Mouse (Mus musculus) gastrocnemius, adult 8-10 months (tissue): ENCODE measurements around the gene Ms4a14. TPM values are rescaled to one million over a fixed set of nuclear protein-coding genes. Genes with fewer than 3 reads are reported as not detected.
"Not testable (repeated sequence)": the region's sequence is repeated elsewhere in the genome, so short reads cannot be mapped to it uniquely, and the experiment has no call there.

Experiments used
- DNase-seq, 2 experiments: peaks; one replicate each; pipeline ENCODE4 v3.0.0; 2022; ENCODE audit warnings: low spot score in 2 of 2
- total RNA-seq, 4 experiments: library from RNA; stranded (reverse); gene quantifications; 2 replicates each; pipeline ENCODE4 v1.2.4; 2022

Ms4a14 gene
- total RNA-seq = not detected

DNA sequence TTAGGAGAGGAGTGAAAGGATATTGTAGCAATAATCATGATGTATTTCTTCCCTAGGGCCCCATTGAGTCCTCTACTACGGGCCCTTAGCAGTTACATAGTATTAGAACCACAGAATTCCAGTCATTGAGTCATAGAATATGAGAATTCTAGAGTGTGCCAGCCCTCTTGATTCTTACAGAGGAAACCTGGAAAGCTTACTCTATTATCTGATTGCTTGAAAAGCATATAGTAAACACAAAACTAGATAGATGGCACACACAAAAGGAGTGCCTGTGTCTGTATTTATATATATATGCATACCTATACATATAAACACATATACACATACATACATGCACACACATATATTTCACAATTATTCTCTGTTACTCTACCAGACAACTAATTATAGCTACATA lies at the start of gene Ms4a14:
TSS of gene Ms4a14 (minus strand) at position 101 of the 400 bp plus-strand sequence.
- DNase-seq = no peak

GRCm38 (mm10) chr19:11362002-11362401 lies 47.7 kb upstream of the Ms4a14 start:
- DNase-seq = no peak

DNA sequence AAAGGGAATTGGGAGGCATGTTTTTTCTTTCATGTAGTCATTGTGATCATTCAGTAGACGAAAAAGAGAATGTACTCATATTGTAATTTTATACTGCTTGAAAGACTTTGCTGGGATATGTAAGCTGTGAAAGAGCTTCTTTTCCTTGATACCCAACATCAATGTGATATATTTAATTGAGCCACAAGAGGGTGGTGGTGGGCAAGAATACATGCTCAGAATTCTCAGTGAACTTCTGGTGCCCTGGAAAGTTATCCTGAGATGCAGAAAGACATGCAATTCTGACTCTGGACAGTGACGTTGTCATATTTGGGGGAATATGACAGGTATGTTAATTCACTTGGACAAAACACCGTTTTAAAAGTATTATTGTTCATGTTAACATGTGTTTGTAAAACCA lies 45.9 kb upstream of the Ms4a14 start:
- DNase-seq = no peak

DNA sequence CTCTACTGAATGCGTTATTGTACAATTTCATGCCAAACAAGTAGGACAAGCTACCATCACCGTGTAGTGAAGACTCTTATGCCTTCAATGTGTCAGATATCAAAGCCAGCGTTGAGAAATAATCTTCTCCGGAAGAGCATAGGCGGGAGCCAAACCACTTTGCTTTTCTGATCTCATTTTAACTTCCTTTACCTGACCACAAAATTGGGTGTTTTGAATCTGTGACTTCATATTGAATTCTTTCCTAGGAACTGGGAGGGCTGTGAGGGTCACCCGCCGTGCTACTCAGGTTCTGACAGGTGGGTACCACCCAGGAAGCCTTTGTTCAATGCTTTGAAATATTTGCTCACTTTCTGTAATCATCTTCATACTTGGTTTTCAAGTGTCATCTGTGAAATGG lies 41.5 kb upstream of the Ms4a14 start:
- no peak for DNase-seq

GRCm38 (mm10) chr19:11351878-11352277 lies 37.6 kb upstream of the Ms4a14 start:
- no peak for DNase-seq

- no peak for DNase-seq
These were observed 35.6 kb upstream of the Ms4a14 start for GRCm38 (mm10) chr19:11349698-11350481.

GRCm38 (mm10) chr19:11343992-11344391 lies 29.7 kb upstream of the Ms4a14 start:
- no peak for DNase-seq

DNA sequence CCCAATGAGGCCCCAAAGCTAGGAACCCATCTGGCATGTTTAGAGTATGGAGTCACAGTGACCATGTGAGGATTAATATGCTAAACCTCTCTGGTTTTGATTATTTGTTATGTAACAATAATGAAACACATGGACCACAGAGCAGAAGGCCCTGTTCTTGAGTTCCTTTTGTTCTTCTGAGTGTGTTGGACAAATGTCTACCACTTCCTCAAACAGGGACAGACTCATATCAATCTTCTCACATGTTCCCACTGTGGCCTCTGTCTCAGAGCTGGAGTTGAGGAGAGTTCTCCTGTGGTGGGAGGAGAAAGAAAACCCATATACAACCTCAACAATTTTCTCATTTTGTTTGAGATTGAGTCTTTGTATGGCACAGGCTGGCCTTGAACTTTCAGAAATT lies 28.9 kb upstream of the Ms4a14 start:
- DNase-seq = no peak

DNA sequence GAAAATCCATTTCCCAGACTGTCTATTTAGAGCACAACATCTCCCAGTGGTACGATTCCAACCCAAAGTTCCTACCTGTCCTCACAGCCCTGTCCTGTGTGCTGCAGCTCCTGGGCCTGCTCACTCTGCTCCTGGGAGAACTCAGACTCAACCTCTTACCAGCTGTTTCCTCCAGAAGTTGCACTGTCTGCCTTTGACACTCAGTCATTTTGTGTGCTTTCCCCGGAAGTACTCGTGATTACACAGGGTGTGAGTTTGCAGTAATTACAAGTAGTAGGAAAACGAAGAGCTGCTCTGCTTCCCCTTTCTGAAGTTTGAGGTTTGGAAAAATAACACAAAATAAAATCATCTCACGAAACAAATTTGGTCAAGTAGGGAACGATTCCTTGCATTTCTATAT lies 21.7 kb upstream of the Ms4a14 start, which contains the start of gene Ms4a7:
TSS of gene Ms4a7 (minus strand) at position 215 of the 400 bp plus-strand sequence.
- no peak for DNase-seq

- DNase-seq = no peak
These were observed 6.9 kb upstream of the Ms4a14 start for GRCm38 (mm10) chr19:11321123-11321522.

- DNase-seq = no peak
These were observed 2.5 kb upstream of the Ms4a14 start for GRCm38 (mm10) chr19:11316786-11317185.

GRCm38 (mm10) chr19:11308888-11309287 lies 5.4 kb downstream of the Ms4a14 start:
- DNase-seq = no peak

DNA sequence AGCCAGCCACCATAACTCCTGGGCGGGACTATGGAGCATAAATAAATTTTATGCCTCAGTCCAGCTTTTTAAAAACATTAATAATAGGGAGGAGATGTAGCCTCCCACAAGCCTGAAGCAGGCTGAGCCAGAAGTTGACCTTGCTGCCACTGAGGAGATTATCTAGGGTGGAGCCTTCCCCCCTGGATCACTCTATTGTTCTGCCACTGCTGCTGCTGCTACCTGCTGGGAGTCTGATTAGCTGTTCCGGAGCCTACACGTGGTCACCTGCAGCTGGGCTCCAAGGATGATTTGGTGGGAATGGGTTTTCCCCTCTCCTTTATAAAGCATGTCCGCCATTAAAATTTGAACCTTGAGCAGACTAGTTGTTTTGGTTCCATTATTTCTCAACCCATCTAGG lies 14.7 kb downstream of the Ms4a14 start:
- not testable (repeated sequence) for DNase-seq

- no peak for DNase-seq
These were observed 15.3 kb downstream of the Ms4a14 start for GRCm38 (mm10) chr19:11298939-11299338.

DNA sequence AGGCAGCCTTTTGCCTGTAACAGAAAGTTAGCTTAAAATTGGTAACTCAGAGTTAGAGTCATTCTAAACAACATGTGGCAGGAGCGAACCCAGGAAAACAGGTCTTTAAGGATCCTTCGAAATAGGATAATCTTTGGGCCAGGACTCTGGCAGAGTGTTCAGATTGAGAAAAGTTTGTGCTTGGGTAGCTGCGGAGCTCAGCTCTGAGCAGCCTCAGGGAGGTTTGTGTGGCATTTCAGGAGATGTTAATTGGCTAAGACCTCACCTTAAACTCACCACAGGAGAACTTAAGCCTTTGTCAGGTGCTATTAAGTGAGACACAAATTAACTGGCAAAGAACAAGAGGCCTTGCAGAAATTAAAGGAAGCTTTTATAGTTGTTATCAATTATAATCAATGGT lies 20.6 kb downstream of the Ms4a14 start:
- not testable (repeated sequence) for DNase-seq

DNA sequence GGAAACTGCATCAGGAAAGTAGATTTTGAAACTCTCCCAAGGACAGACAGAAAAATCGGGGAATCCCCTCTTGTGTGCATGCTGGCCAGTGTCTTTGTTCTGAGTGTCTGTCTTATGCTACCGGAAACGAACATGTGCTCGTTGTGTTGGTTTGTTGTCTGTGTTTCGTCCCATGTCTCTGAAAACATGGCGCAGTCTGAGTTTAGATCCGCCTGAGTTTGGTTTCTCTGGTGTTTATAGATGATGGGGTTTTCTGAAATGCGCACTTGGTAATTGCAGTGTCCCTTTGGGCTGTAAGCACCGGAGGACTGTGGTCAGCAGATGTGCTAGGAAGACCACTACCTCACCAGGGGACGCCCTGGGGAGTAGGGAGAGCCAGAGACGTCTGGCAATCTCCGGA lies 21.3 kb downstream of the Ms4a14 start:
- DNase-seq = no peak

DNA sequence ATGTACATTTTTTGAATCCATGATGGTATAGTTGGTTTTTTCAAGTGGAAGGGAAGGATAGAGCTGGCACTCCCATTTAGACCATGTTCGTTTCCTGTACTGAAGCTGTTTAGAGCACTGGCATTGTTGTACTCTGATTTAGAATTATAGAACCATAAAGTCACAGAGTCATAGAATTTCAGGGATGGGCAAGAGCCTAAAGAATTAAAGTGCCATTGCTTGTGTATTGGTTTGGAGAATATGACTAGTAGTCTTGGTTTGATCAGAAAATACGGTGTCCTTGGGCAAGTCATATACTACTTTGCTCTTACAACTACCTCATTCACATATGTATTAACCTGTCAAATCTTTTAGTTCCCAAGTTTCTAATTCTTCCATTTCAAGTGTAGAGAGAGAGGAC lies 30.5 kb downstream of the Ms4a14 start, which contains the start of gene Ms4a5:
TSS of gene Ms4a5 (minus strand) at position 101 of the 400 bp plus-strand sequence.
- DNase-seq = no peak

DNA sequence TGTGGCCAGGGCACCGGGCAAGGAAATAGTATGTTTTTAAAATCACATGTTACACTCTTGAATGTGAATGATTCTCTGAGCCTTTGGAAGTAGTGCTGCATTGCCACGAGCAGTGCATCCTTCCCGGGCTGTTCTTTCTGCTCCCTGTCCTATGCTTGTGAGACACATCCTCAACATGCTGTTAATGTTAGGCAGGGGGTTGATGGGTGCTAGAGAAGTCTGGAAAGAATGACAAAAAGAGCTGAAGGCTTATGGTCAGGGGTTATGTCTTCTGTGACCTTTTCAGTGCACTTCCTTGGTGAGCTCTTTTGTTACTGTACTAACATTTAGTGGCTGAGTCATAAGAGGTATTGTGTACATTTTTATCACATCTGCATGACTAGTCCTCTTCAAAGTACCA lies 34.0 kb downstream of the Ms4a14 start:
- DNase-seq = no peak

- no peak for DNase-seq
These were observed 37.8 kb downstream of the Ms4a14 start for GRCm38 (mm10) chr19:11276431-11276830.

- DNase-seq = no peak
These were observed 47.3 kb downstream of the Ms4a14 start for GRCm38 (mm10) chr19:11266956-11267355.

DNA sequence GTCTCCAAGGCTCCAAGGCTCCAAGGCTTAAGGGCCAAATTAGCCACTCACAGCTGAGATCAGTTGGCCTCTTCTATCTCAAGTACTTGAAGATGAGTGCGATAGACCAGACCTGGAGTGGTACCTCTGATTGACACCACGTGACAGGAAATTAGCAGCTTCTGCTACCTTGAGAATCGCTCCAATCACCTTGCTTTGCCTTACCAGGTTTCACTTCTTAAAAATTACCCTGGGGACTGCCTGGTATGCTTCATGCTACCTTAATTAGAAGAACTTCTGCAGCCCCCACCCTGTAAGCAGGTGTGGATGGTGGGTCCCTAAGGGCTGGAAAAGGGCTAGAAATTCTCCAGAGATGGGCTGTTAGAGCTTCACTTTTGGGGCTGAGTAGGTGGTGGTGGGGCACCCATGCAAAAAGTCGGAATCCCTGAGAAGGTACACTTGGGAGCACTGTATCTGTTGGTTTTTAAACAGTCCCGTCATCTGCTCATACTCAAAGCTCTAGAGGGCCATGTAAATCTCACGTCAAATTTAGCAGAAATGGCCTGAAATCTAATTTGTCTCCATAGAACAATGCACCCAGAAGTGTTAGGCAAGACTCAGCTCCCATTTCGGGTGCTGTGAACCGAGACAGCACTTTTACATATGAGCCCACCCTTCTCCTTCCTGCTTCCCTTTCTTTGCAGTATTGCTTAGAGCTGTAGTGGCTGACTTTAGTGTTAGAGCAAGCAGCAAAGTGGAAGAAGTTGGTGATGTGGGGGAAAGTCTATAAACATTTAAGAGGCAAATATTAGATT lies 48.0 kb downstream of the Ms4a14 start, which contains the start of gene Ms4a1:
TSS of gene Ms4a1 (minus strand) at position 190 of the 794 bp plus-strand sequence.
- DNase-seq = no peak

GRCm38 (mm10) chr19:11264602-11265185 lies 49.6 kb downstream of the Ms4a14 start:
- no peak for DNase-seq
